In the genomic region with DNA sequence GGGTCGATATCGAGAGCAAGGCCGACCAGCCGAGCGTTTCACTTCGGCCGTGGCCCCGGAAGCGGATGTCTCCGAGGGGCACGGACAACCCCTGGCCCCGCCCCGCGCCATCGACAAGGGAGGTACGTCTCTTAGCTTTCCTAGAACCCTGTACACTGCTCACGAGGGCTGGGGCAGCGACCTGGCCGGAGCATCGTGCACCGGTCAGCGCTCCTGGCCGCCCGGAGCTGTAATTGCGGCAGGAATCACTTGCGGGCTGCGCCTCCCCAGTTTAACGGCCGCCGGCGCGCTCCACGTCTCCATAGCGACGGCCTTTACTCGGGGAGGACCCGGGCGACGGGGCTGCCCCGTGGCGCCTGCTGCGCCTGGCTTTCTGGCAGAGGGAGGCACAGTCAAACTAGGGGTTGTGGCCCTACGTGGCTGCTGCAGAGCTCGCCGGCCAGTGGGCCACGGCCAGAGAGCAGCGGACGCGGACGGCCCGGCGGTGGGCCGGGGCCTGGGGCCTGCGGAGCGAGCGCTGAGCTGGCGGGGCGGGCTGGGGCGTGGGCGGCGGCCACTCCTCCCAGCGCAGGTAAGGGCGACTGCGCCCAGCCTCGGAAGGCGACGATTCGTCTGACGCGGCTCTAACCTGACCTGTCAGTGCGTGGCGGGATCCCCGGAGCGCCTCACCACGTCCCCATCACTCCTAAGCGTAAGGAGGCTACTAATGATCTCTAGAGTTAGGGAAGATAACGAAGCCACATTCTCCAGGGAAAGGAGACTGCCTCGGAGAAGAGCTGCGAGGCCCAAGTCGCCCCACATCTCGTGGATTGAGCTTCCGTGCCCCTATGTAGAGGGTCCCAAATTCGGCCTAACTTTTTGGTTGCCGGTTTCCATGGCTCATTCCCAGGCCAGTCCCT, we compare ENCODE assay signal across 1 mouse cellular context.
TF ChIP-seq lines count a peak whose summit lies in the region.

A gene (plus strand): TSS at position 94 of the 899 bp plus-strand sequence.
A gene (minus strand): TSS at position 366 of the 899 bp plus-strand sequence.

TF ChIP-seq in MEL, 35 proteins besides CTCF, POLR2A, EP300 and RAD21 (continued from another document):
- TF ChIP-seq MEF2A (IDR thresholded peaks at IDR 0.05; ENCODE audit: extremely low read depth, insufficient replicate concordance, low read depth, low read length, poor library complexity, severe bottlenecking) (no peak), MXI1 (IDR thresholded peaks at IDR 0.05; ENCODE audit: low read depth, low read length) (peak; percentile 76), NRF1 (IDR thresholded peaks at IDR 0.05; ENCODE audit: insufficient read depth, low read depth, low read length, poor library complexity, severe bottlenecking) (peak; percentile 26; the same call in 1 of the 2 replicates), ETS1 (IDR thresholded peaks at IDR 0.05; ENCODE audit: low read depth, low read length) (peak; percentile 29; the same call in 1 of the 2 replicates), TAL1 (IDR thresholded peaks at IDR 0.05; ENCODE audit: low read length) (no peak), POLR2AphosphoS2 (IDR thresholded peaks at IDR 0.05; ENCODE audit: low read length) (peak; percentile 2; the same call in 1 of the 2 replicates), SMC3 (IDR thresholded peaks at IDR 0.05; ENCODE audit: low read depth, low read length) (no peak), USF1 (IDR thresholded peaks at IDR 0.05; ENCODE audit: low read depth, low read length) (no peak), ZMIZ1 (IDR thresholded peaks at IDR 0.05; ENCODE audit: low read depth, low read length) (peak; percentile 75; the same call in 1 of the 2 replicates), HCFC1 (IDR thresholded peaks at IDR 0.05; ENCODE audit: low read depth, low read length) (peak; percentile 84), MYB (IDR thresholded peaks at IDR 0.05; ENCODE audit: low read depth, low read length) (peak; percentile 59), TBP (IDR thresholded peaks at IDR 0.05; ENCODE audit: low read depth, low read length) (no peak), ZKSCAN1 (IDR thresholded peaks at IDR 0.05; ENCODE audit: low read depth, low read length) (no peak), MAZ (IDR thresholded peaks at IDR 0.05; ENCODE audit: low read depth, low read length) (peak; percentile 46), RCOR1 (IDR thresholded peaks at IDR 0.05; ENCODE audit: low read depth, low read length) (no peak), UBTF (IDR thresholded peaks at IDR 0.05; ENCODE audit: borderline replicate concordance, insufficient read depth, low read depth, low read length) (no peak), KAT2A (conservative IDR thresholded peaks at IDR 0.05; ENCODE audit: low read depth, low read length) (peak; percentile 55; the same call in 1 of the 2 replicates), MAFK (IDR thresholded peaks at IDR 0.05; ENCODE audit: borderline replicate concordance, low read depth, low read length) (no peak), POLR2AphosphoS5 (IDR thresholded peaks at IDR 0.05; ENCODE audit: borderline replicate concordance, low read depth, low read length) (no peak)
